Mouse (Mus musculus): Measurements from ENCODE around the gene Tmem131.

Tmem131 gene

GRCm38 (mm10) chr1:36830913-36831866 is 112.3 kb downstream of the Tmem131 start:
- DNase-seq (ENCODE audit: low spot score): no peak

GRCm38 (mm10) chr1:36824356-36824755 is 119.1 kb downstream of the Tmem131 start:
- DNase-seq (ENCODE audit: low spot score): no peak

GRCm38 (mm10) chr1:36821918-36822317 is 121.5 kb downstream of the Tmem131 start:
- DNase-seq (ENCODE audit: low spot score): peak; percentile 10

- DNase-seq (ENCODE audit: low spot score): no peak
Observed at GRCm38 (mm10) chr1:36815166-36815565, 128.3 kb downstream of the Tmem131 start.

- DNase-seq (ENCODE audit: low spot score): no peak
Observed at GRCm38 (mm10) chr1:36814271-36814903, 129.1 kb downstream of the Tmem131 start.

GRCm38 (mm10) chr1:36813415-36813814 is 130.1 kb downstream of the Tmem131 start:
- DNase-seq (ENCODE audit: low spot score): no peak

GRCm38 (mm10) chr1:36811806-36812205 is 131.7 kb downstream of the Tmem131 start:
- no peak for DNase-seq (ENCODE audit: low spot score)

- no peak for DNase-seq (ENCODE audit: low spot score)
Observed at GRCm38 (mm10) chr1:36807782-36808565, 135.5 kb downstream of the Tmem131 start.

GRCm38 (mm10) chr1:36807086-36807485 is 136.4 kb downstream of the Tmem131 start:
- no peak for DNase-seq (ENCODE audit: low spot score)

GRCm38 (mm10) chr1:36806181-36806905 is 137.1 kb downstream of the Tmem131 start:
- DNase-seq (ENCODE audit: low spot score): no peak

- no peak for DNase-seq (ENCODE audit: low spot score)
Observed at GRCm38 (mm10) chr1:36804833-36805232, 138.6 kb downstream of the Tmem131 start.

- no peak for DNase-seq (ENCODE audit: low spot score)
Observed at GRCm38 (mm10) chr1:36804259-36804658, 139.2 kb downstream of the Tmem131 start.

- DNase-seq (ENCODE audit: low spot score): no peak
Observed at GRCm38 (mm10) chr1:36800379-36801011, 143.0 kb downstream of the Tmem131 start.

- peak; percentile 74 for DNase-seq (ENCODE audit: low spot score)
Observed at GRCm38 (mm10) chr1:36797481-36797880, 146.0 kb downstream of the Tmem131 start.

GRCm38 (mm10) chr1:36796711-36797110 is 146.8 kb downstream of the Tmem131 start:
- no peak for DNase-seq (ENCODE audit: low spot score)

- DNase-seq (ENCODE audit: low spot score): no peak
Observed at GRCm38 (mm10) chr1:36789416-36789815, 154.1 kb downstream of the Tmem131 start.

GRCm38 (mm10) chr1:36786377-36786776 is 157.1 kb downstream of the Tmem131 start:
- peak; percentile 40 for DNase-seq (ENCODE audit: low spot score)

- DNase-seq (ENCODE audit: low spot score): no peak
Observed at GRCm38 (mm10) chr1:36785238-36785641, 158.2 kb downstream of the Tmem131 start.

- DNase-seq (ENCODE audit: low spot score): peak; percentile 70
Observed at GRCm38 (mm10) chr1:36784365-36785134, 158.9 kb downstream of the Tmem131 start.

- no peak for DNase-seq (ENCODE audit: low spot score)
Observed at GRCm38 (mm10) chr1:36782476-36782875, 161.0 kb downstream of the Tmem131 start.

Measured in T-cell, adult 2 months (primary cell).